Mouse (Mus musculus) embryo, embryonic 11.5 days (tissue): Measurements from ENCODE around the gene Hdgf.

Experiments
- DNase-seq: peaks from one replicate; pipeline ENCODE4 v3.0.0-alpha.2; 2012; ENCODE audit warnings: low read depth, low spot score

Hdgf gene

DNA sequence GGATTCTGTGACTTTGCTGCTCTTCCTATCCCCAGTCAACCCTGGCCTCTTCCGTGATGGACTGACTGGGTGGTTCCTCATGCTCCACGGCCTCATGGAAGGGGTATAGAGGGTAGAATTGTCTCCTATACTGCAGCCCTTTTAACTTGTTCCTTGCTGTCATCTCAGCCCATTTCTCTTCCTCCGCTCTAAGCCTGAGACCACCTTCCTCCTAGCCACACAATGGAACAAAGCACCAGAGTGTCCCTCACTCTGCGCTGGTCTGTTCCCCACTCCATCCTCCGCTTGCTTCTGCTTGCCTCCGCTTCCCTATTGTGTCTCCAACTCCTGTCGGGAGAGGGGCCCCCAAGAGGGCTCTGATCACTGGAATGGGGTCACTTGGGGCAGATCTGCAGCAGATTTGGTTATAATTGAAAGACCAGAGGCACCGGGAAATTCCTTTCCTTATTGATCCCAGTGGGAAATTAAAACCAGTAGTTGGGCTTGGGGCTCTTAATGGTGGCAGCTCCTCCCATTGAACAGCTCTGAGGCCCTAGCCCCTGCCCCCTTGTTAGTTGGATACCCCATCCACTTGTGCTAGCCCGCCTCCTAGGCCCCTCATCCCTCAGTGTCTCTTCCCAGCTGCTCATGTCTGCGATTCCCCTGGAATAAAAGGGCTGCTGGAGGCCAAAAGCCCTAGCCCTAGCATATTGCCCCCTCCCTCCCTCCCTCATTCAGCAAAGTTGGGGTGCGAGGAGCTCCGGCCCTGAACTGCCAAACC lies 39.8 kb downstream of the Hdgf start:
- no peak for DNase-seq

- DNase-seq: no peak
Measured at GRCm38 (mm10) chr3:87946541-87946860, 40.4 kb downstream of the Hdgf start.

DNA sequence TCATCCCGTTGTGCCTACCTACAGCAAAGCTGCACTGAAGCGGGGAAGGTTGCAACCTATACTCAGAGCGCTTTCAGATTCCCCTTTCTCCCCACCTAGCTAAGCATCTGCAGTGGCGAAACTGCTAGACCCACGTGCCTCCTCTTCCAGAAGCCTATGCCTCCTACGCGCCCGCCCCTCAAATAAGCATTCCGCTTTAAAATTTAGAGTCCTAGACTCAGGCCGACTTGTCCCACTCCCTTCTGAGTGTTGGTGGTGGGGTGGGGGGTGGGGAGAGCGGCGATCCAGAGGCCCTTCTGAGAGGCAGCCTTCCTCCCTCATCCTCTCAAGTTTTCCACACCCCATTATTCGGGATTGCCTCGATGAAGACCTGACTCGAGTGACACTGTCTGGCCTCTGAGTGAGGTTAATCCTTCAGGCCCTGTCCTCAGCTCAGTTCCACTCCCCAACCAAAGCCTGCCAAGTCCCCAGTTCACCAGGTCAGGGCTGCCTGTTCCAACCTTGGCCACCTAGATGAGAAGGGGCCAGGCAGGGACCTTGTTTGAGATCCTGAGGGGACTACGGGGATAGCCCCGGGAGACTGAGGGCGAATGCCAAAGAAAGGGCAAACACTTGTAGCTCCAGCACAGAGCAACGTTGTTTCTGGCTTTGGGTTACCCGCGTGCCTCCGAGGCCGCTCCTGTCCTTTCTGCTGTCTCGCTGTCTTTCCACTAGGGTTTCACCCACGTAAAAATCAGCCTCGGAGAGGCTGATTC lies 41.1 kb downstream of the Hdgf start:
- no peak for DNase-seq

DNA sequence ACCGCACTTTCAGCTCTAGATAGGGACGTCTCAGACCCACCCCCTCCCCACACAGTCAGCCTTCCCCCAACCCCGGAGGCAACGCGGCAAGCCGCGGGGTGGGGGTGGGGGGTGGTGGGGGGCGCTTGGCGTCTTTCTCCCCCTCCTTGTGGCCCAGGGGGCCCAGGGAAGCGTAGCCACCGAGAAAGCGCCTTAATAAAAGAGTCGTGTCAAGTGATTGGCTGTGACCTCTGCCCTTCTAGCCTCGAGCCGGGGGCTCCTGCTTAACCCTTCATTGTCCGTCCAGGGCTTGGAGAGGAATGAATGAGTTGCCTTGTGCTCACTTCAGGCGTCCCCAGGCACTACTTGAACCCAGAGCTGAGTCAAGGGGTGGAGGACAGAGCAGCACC lies 41.7 kb downstream of the Hdgf start:
- peak; percentile 70 for DNase-seq

- peak; percentile 61 for DNase-seq
Measured at GRCm38 (mm10) chr3:87948378-87949265, 42.5 kb downstream of the Hdgf start, which contains the start of gene Crabp2. Gene Crabp2, plus strand, starts transcription at chr3:87948666.

- DNase-seq: no peak
Measured at GRCm38 (mm10) chr3:87949266-87949954, 43.3 kb downstream of the Hdgf start.

DNA sequence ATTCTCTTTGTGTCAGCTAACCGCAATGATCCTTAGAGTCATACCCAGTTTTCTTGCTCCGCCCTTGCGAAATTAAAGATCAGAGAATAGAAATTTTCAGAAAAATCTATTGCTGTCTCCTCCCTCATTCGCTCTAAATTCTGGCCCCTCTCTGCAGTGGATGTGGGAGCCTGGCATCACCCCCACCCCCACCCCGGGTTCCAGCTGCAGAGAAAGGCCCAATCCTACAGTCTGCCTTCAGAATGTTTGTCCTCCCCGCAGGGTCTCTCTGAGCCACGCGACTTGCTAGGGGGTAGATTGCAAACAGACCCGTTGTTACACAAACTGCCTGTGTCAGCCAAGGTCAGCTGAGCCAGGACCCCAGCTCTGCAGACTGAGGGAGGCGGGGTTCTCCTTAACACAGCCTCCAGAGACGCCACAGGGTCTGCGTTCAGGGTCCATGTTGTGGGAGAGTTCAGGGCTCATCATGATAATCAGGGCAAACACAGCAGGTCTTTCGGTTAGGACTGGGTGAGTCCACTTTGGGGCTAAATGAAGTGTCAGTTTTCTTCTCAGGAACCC lies 43.9 kb downstream of the Hdgf start:
- no peak for DNase-seq

GRCm38 (mm10) chr3:87951946-87952345 lies 45.8 kb downstream of the Hdgf start:
- DNase-seq: no peak

GRCm38 (mm10) chr3:87952440-87952839 lies 46.3 kb downstream of the Hdgf start:
- DNase-seq: no peak

DNA sequence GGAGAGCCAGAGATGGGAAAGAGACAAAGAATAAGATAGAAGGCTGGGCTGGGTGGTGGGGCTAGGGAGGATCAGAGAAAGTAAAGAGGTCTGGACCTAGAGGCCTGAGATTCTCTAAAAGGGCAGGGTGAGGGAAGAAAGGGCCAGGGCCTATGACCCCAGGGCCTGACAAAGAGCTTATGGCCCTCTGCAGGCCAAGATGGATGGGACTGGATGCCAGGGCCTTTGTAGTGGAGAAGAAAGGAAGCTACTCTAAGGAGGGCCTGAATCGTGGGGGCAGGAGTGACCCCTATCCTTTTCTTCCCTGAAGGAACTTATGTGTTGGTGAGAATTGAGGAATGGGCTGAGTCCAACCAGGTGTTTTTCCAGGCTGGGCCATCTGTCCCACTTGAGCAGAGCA lies 51.9 kb downstream of the Hdgf start:
- no peak for DNase-seq

DNA sequence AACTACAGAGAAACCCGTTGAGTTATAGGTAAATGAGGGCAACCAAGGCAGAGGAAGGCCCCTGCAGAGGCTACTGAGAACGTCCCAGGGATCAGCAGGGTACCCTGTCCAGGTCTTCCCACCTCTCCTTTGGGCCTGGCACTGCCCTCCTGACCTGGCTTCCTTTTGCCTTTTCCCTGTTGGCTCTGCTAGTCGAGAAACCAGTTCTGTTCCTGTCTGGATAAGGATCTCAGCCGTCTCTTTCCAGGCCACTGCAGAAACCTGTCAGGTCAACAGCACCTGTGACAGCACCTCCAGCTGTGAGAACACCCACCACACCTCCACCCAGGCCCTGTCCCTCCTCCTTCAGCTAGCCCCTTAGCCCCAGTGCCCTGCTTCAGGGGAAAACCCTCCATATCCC lies 52.4 kb downstream of the Hdgf start:
- DNase-seq: no peak

DNA sequence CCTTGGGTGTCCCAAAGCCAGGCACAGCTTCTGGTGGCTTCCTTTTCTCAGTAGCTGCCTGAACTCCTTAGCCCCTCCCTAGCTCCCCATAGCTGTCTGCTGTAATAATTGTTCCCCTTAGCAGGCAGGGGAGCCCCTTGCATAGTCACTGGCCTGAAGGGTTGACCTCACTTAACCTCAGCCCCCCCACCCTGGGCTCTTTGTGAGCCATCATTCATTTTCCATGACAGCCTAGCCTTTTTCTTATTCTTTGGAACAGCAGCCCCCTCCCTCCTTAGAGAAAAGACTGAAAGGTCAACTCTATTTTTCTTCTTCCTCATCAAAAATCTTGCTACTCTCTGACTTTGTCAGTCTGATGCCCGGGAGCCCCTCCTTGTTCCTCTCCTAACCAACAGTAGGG lies 52.8 kb downstream of the Hdgf start:
- no peak for DNase-seq

GRCm38 (mm10) chr3:87959371-87959770 lies 53.2 kb downstream of the Hdgf start:
- DNase-seq: no peak

DNA sequence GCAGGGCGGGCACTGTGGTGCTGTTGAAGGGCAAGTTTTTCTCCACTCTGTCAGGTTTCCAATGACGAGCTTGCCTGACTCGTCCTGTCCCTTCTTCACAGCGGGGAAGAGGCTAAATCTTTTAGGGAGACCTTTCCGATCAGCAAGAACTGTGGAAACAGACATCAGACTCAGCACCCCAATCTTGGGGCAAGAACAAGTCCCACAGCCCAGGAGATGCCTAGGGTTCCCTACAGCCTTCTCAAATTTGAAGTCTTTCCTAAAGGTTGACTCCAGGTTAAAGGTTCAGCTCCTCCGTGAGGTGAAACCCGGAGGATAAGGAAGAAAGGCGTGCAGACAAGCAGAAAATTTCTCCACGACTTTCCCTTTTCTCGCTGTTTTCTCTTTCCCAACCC lies 54.1 kb downstream of the Hdgf start:
- DNase-seq: no peak

- DNase-seq: peak; percentile 92
Measured at GRCm38 (mm10) chr3:87960586-87961191, 54.6 kb downstream of the Hdgf start.
